Mouse (Mus musculus) 3134 (cell line): ENCODE data around the gene Gabpb1.

Source experiments
- DNase-seq: peaks from one replicate; pipeline ENCODE4 v3.0.0-alpha.2; 2011; ENCODE audit warnings: low spot score; ENCODE audit not compliant: insufficient read length; ENCODE audit errors: extremely low read depth

Gabpb1 gene

GRCm38 (mm10) chr2:126596347-126597072 is 79.6 kb downstream of the Gabpb1 start:
- no peak for DNase-seq

- DNase-seq = peak; percentile 13
These were observed 82.1 kb downstream of the Gabpb1 start for GRCm38 (mm10) chr2:126593831-126594610.

- no peak for DNase-seq
These were observed 84.8 kb downstream of the Gabpb1 start for GRCm38 (mm10) chr2:126591304-126591703.

- DNase-seq = no peak
These were observed 88.7 kb downstream of the Gabpb1 start for GRCm38 (mm10) chr2:126587468-126587867.

- no peak for DNase-seq
These were observed 91.3 kb downstream of the Gabpb1 start for GRCm38 (mm10) chr2:126584621-126585369.

GRCm38 (mm10) chr2:126583960-126584359 is 92.2 kb downstream of the Gabpb1 start:
- DNase-seq = no peak

GRCm38 (mm10) chr2:126579282-126579681 is 96.9 kb downstream of the Gabpb1 start:
- no peak for DNase-seq
